Mouse (Mus musculus) left cerebral cortex, adult 8-10 months (tissue): ENCODE results near the gene Usp19. TPM values are rescaled to one million over a fixed set of nuclear protein-coding genes. Genes with fewer than 3 reads are reported as not detected.

Source experiments
- DNase-seq, 2 experiments: peaks; one replicate each; pipeline ENCODE4 v3.0.0; 2022; ENCODE audit warnings: low spot score in 2 of 2
- total RNA-seq, 4 experiments: library from RNA; stranded (reverse); gene quantifications; 2 replicates each; pipeline ENCODE4 v1.2.4; 2022

Usp19 gene
- total RNA-seq, 4 experiments from 2014 or later, result 116 to 140 (median 127) TPM

DNA sequence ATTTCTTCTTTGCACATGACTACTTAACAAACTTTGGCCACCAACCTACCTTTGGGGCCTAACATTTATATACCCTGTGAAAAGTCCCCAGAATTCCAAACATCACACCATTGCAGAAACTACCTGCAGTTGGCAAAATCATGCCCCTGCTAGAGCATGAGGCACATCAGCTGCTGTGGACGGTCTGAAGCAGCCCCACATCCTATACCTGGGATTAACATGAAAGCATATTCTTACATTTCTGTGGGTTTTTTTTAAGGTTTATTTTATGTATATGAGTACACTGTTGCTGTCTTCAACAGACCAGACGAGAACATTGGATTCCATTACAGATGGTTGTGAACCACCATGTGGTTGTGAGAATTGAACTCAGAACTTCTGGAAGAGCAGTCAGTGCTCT lies 24.2 kb upstream of the Usp19 start:
- DNase-seq, result no peak

DNA sequence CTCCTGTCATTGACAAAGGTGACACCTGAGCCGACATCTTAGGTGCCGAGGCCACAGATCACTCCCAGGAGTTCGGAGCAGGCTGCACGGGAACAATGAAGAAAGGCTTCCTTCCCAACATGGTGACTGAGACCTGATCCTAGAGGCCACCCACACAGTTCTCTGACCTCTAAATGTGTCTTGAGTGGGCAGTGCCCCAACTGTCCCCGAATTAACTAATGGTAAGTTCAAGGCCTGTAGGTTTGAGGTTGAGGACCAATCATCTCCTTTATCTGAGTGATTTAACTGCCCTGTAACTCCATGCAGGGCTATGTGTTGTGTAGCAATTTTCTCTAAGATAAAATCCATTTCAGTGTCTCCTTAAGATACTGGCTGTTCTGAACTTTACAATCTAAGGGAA lies 21.0 kb upstream of the Usp19 start:
- DNase-seq, result no peak

DNA sequence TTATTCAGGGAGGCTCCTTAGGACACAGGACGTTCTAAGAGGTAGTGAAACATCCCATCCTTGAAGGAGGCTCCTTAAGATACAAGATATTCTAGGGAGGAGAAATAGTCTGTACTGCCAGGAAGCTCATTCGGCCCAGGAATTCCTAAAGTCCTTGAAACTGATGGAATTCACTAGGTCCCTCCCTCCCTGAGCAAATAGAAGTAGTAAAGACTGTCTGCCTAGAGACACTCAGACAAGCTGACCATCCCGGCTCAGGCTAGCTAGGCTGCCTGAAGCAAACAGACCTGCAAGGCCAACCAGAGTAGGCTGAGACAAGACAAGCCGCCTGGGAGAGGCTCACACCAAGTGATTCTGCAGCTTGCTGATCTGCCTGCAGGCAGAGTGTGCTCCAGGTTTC lies 20.6 kb upstream of the Usp19 start:
- no peak for DNase-seq

DNA sequence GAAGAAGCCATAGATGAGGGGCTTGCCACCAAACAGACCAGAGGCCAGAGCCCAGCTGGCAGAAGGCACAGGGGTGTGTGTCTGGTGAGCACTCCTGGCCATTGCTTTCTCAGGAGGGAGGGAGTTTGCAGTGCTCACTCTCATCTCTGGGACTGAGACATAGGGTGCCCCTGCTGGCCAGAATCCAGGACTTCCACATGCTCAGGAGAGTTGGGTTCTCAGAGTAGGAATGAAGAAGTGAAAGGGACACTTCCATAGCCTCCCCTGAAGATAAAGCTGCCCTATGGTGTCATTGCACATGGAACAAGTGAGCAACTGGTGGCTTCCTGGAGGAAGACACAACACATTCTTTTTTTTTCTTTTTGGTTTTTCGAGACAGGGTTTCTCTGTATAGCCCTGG lies 15.9 kb upstream of the Usp19 start:
- DNase-seq, result no peak

DNA sequence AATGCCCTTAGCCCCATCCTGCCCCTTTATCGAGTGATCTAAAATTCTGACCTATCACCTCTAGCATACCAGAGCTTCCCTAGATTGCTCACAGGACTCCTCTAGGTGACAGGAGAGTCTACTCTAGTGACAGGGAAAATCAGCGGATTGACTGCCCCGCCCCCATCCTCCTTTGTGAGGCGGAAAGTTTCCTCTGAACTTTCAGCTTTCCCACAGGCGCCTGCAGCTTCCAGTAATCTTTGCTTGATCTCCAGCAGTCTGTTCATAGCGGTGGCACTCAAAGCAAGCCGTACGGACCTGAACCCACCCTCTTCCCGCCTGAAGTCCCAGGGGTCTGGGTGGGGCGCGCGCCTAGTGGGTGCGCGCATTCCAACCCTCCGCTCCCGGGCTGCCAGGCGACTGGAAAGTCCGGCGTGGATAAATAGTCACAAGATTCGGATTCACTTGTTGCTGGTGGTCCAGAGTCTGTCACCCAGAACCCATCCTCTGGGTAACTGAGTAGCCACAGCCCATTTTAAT lies 11.7 kb upstream of the Usp19 start:
- no peak for DNase-seq

DNA sequence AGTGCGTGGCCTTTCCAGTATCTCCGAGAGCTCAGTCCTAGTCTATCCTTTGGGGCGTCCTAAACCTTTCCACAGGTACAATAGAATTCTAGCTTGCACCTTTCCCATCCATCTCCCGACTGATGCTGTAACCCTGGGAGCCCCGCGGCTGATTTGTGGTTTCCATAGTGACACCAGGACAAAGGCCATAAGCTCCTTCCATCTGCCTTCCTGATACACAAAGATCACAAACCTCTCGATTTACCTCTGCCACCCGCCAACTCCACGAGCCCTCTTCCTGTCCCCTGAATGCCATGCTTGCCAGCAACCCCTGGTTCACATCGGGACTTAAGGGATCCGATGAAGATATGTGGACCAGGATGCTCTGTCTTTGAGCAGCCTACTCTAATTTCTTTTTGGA lies 11.2 kb upstream of the Usp19 start:
- DNase-seq, result no peak

DNA sequence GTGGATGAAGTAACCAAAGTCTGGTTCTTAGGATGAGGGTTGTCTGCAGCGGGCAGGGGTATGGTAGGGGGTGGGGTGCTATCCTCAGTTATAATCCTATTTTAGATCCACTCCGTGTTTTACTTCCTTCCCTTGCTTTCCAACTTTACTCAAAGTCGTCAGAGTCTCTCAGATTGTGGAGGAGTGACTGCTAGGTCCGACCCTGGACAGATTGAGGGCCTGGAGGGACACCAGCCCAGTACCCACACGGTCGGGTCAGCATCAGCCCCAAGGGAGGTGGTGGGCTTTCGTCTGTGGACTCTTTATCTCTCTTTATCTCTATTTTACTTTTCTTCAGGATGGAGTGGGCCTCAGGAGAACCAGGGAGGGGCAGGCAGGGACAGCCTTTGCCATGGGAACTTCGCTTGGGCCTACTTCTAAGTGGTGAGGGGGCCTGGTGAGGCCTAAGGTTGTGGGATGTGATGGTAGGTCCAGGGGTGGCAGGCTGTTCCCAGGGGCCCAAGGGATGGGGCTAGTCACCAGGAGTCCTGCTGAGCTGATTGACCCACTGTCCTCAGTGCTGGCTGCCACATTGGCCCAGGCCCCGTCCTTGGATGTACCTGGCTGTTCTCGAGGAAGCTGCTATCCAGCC lies 10.6 kb upstream of the Usp19 start, which contains the start of gene Lamb2:
Lamb2 (plus strand) TSS at position 16 of the 631 bp plus-strand sequence.
- no peak for DNase-seq

DNA sequence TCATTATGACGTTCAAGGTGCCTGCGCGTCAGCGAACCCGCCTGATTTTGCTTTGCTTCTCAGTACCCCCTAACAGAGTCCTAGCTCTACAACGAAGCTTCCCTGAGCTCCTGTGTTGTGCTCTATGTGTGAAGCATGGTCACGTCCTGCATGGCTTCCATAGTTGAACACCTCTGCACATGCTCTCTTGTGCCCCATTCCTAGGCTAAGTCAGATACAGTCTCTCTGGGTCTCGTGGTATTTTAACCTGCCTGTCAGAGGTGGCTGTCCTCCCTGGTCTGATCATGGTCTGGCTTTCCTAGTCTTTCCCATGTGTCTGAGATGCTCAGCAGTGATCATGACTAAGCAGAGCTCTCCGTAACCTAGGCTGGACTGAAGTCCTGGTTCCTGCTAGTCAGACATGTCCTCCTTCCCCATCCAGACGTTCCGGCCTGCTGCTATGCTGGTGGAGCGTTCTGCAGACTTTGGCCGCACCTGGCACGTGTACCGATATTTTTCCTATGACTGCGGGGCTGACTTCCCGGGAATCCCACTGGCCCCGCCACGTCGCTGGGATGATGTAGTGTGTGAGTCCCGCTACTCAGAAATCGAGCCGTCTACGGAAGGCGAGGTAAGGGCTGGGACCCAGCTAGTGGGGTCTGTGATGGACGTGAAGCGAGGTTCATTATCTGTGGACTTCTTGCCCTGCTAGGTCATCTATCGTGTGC lies 9.4 kb upstream of the Usp19 start:
- DNase-seq, result no peak

DNA sequence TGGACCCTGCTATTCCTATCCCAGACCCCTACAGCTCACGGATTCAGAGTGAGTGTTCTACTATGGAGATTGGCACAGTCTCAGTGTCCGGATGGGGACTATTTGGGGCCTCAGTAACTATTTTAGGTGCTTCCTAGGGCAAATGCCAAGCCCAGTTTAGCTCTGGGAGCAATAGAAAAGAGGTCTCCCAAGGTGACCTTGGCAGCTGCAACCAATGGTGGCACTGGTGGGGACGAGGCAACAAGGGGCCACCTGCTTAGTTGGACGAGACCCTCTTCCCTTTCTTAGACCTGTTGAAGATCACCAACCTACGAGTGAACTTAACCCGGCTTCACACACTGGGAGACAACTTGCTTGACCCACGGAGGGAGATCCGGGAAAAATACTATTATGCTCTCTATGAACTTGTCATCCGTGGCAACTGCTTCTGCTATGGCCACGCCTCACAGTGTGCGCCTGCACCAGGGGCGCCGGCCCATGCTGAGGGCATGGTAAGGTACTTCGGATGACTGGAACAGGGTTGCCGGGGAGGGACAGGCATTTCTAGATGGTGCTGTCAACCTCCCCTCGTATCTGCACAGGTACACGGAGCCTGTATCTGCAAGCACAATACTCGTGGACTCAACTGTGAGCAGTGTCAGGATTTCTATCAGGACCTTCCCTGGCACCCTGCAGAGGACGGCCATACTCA lies 8.7 kb upstream of the Usp19 start:
- DNase-seq, result no peak

DNA sequence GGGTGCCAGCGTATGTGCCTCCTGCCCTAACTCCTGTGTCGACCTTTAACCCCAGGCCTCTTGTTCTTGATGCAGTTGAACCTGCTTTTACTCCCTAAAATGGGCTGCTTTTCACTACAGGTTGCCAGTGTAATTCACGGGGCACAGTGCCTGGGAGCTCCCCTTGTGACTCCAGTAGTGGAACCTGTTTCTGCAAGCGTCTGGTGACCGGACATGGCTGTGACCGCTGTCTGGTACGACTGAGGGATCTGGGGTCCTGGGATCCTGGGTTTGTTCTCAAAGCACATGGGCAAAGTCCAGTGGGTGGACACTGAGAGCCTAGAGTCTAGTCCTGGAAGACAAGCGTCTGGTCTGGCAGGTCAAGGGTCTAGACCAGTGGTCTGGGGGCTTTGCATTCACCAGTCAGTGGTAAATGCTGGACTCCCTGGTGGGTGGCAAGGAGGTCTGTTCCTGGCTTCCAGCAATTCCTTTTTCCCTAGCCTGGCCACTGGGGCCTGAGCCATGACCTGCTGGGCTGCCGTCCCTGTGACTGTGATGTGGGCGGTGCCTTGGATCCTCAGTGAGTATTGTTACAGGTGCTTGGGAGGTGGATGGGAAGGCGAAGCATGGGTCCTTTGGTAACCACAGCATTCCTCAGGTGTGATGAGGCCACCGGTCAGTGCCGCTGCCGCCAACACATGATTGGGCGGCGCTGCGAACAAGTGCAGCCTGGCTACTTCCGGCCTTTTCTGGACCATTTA lies 7.2 kb upstream of the Usp19 start:
- no peak for DNase-seq

DNA sequence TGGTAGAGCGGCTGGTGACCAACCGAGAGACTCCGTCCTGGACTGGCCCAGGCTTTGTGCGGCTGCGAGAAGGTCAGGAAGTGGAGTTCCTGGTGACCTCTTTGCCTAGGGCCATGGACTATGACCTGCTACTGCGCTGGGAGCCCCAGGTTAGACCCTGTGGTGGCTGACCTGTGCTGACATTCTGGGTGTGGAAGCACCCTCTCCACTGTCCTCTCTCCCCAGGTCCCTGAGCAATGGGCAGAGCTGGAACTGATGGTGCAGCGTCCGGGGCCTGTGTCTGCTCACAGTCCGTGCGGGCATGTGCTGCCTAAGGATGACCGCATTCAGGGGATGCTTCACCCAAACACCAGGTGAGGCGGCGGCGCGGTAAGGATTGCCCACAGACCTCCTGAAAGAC lies 6.4 kb upstream of the Usp19 start:
- DNase-seq, result no peak

DNA sequence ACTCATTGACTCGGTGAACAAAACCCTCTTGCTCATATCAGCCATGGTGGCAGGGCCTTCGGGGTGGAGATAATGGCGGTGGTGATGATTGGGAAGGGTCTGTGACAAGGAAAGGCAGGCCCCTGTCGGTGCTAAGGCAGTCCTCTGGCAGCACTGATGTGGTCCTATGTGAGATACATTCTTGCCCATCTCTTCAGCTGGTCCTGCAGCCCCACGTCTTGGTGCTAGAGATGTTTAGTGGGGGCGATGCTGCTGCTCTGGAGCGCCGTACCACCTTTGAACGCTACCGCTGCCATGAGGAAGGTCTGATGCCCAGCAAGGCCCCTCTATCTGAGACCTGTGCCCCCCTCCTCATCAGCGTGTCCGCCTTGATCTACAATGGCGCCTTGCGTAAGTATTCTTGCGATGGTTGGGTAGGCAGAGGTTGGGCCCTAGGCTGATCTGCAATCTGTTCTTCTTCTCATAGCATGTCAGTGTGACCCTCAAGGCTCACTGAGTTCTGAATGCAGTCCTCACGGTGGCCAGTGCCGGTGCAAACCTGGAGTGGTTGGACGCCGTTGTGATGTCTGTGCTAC lies 5.0 kb upstream of the Usp19 start:
- no peak for DNase-seq

DNA sequence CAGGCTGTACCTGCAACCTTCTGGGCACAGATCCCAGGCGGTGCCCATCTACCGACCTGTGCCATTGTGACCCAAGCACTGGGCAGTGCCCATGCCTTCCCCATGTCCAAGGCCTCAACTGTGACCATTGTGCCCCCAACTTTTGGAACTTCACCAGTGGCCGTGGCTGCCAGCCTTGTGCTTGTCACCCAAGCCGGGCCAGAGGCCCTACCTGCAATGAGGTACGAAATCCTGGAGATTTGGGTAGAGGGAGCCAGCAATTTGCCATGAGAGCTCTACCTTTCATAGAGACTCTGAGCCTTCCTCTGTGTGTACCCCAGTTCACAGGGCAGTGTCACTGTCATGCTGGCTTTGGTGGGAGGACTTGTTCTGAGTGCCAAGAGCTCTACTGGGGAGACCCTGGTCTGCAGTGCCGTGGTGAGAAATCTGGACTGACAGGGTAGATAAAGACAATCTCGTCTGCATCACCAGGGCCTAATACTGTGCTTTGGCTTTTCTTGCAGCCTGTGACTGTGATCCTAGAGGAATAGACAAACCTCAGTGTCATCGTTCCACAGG lies 3.4 kb upstream of the Usp19 start:
- no peak for DNase-seq

DNA sequence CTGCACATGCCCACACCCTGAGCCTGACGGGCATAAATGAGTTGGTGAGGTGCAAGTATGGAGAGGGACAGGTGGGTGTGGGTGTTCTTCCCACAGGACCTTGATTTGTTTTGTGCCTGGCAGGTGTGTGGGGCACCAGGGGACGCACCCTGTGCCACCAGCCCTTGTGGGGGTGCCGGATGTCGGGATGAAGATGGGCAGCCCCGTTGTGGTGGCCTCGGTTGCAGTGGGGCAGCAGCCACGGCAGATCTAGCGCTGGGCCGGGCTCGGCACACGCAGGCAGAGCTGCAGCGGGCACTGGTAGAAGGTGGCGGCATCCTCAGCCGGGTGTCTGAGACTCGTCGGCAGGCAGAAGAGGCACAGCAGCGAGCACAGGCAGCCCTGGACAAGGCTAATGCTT lies 2.0 kb upstream of the Usp19 start:
- DNase-seq, result no peak

DNA sequence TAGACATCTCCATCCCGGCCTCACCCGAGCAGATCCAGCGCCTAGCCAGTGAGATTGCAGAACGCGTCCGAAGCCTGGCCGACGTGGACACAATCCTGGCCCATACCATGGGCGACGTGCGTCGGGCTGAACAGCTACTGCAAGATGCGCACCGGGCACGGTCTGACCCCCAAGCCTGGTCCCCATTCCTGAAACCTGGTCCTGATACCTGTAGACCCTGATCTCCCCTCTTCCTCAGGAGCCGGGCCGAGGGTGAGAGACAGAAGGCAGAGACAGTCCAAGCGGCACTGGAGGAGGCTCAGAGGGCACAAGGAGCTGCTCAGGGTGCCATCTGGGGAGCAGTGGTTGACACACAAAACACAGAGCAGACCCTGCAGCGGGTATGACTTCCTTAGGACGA lies 1.2 kb upstream of the Usp19 start:
- DNase-seq, result no peak

DNA sequence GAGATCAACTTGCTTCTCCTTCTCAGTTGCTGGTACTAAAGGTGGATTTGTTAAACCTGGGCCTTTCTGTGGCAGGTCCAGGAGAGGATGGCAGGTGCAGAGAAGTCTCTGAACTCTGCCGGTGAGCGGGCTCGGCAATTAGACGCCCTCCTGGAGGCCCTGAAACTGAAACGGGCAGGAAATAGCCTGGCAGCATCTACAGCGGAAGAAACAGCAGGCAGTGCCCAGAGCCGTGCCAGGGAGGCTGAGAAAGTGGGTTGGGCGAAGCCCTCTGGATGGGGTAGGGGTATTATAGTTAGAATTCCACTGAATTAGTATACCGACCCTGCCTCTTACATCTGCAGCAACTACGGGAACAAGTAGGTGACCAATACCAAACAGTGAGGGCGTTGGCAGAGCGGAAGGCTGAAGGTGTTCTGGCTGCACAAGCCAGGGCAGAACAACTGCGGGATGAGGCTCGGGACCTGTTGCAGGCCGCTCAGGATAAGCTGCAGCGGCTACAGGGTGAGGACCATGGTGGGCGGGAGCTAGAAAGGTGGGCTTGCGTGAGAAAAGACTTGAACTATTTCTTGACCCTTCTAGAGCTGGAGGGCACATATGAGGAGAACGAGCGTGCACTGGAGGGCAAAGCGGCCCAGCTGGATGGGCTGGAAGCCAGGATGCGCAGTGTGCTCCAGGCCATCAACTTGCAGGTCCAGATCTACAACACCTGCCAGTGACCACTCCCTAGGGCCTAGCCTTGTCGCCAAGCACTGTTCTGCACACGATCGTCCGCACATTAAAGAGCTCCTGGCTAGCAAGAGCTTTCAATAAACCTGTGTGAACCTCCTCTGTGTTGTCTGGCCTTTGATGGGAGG lies 472 bp upstream of the Usp19 start:
- no peak for DNase-seq

DNA sequence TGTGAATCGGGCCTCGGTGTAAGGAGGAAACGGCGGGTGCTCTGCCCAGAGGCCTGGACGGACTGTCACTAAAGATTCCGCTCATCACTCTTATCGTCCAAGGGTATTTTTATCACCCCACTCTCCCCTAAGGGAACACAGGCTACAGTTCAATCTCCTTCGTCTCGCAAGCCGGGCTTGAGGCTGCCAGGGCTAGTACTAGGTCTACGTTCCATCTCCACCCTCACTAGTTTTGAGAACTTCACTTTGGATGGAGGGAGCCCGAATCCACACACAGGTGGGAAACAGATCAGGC lies 831 bp downstream of the Usp19 start:
- DNase-seq, result no peak

DNA sequence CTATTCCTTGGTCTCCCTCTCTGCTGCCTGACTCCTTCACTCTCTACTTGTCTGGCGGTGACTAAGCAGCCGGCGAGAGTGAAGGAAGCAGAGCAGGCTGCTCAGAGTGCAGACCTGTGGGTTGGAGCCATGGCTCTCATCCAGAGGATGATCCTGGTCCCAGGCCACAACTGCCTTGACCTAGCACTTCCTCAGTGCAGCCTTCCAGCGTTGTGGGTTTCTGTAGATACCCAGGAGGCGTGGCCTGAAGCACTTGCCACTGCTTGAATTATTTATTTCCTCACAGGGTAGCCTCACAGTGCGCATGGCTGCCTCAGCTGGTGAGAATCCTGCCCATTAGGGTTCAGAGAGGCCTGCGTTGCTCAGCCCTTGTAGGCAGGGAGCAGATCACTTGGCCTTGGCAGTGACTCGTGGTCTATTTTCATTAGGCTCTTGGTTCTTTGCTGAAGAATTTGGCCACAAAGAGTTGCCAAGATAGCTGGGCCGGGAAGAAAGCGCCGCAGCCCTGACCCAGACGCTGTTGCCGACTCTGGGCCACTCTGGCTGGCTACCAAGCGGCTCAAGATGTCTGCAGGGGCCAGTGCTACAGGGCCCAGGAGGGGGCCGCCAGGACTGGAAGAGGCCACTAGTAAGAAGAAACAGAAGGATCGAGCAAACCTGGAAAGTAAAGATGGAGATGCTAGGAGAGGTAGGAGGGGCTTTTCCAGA lies 1.8 kb downstream of the Usp19 start:
- no peak for DNase-seq

DNA sequence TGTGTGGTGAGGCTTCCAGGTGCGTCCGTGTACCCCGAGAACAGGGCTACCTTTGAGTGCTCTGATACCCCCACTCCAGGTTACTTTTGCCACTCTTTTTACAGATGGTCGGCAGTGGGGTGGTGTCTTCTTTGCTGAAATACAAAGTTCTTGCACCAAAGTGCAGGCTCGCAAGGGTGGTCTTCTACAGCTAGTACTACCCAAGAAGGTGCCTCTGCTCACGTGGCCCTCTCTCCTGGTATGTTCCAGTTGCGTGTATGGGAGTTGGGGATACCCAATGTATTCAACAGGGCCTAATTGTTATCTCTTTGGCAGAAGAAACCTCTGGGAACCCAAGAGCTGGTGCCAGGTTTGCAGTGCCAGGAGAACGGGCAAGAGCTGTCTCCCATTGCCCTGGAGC lies 2.8 kb downstream of the Usp19 start:
- DNase-seq, result no peak
